In the genomic region with DNA sequence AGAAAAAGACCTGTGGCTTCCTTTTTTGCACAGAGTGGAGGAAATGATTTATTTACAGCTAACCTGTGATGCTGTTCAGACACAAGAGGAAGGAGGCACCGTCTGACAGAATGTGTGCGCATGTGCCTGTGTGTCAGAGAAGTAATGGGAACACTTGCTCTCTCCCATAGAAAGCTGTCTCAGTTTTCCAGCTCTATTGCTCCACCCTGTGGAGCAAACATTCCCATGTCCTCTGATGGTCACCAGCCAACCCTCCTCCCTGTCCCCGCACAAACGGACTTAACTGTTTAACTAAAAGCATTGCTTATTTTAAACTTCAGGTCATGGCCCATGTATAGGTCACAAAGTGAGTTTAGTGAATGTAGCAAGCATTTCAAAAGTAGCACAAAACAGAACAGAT, we compare ENCODE assay signal across 8 mouse cellular contexts. TPM values are rescaled to one million over a fixed set of nuclear protein-coding genes. Genes with fewer than 3 reads are reported as not detected.
DNase-seq lines count a peak whose midpoint lies in the region; ATAC-seq lines count a peak whose summit lies in the region.
"Had no signal": no experiment of that assay in that cellular context is flagged by ENCODE, and none has a peak within 500 bp of the region (broad histone marks: within the 10 kb centered on the region; RNA-seq: fewer than 3 reads in every experiment).

No protein-coding gene starts in this region.

- H3K27ac ChIP-seq in kidney, embryonic 14.5 days (ENCODE audit: low read depth, low read length): no peak overlapping the region

- no peaks in the 10 kb centered on the region for H3K36me3 ChIP-seq in kidney, embryonic 14.5 days (ENCODE audit: control insufficient read depth, insufficient read depth, low read length)

- H3K4me2 ChIP-seq in kidney, embryonic 14.5 days (replicated peaks; ENCODE audit: low read depth, low read length): no peak overlapping the region

- DNase-seq in kidney, adult 9 months: peak; percentile 29
- peak; percentile 9 for DNase-seq in adrenal gland, adult 8-10 months
- DNase-seq in cerebellum, postnatal 14 days: peak; percentile 60 to 66
- peak; percentile 16 to 51 for DNase-seq in left cerebral cortex, postnatal 10 days (ENCODE audit: extremely low spot score in 1 of 2, low spot score in 2 of 2)
- DNase-seq in telencephalon, adult 2 months (ENCODE audit: low read depth, low spot score): peak; percentile 44
- no peak for DNase-seq in urinary bladder, postnatal 36 days (ENCODE audit: low spot score in 2 of 2)

- intact Hi-C loops in left cerebral cortex, postnatal 10 days (cut with DNase I): loop anchor here (2.0 kb wide), 1 partner anchor 87 kb away; a partner anchor contains a TSS

- no peak overlapping the region for H3K4me3 ChIP-seq in kidney, embryonic 14.5 days (ENCODE audit: low read length)

- no peaks in the 10 kb centered on the region for H3K9me3 ChIP-seq in kidney, embryonic 14.5 days (ENCODE audit: control insufficient read depth, low read length)

- H3K4me1 ChIP-seq in kidney, embryonic 14.5 days (ENCODE audit: control insufficient read depth, insufficient read depth, low read length): no peaks in the 10 kb centered on the region

- 38% methylated on average over 4 of the region's 4 CpGs for WGBS in kidney, embryonic 14.5 days

- H3K27me3 ChIP-seq in kidney, embryonic 14.5 days (ENCODE audit: control insufficient read depth, insufficient read depth, low read length): no peaks in the 10 kb centered on the region

- no peak for ATAC-seq in kidney, embryonic 14.5 days (ENCODE audit: low FRiP score, low TSS enrichment)

- H3K9ac ChIP-seq in kidney, embryonic 14.5 days (ENCODE audit: low read depth, low read length): no peak overlapping the region

RNA-seq across cellular contexts. Expression of a gene that starts 21.0 kb away (rescaled TPM):
- not detected in 2 replicates for polyA plus RNA-seq in kidney, embryonic 14.5 days (2014; fragmentation: Nextera tagmentation; extraction: Ambion mirVana)
- total RNA-seq in adrenal gland, adult 8-10 months (2022): not detected
- total RNA-seq in left cerebral cortex, postnatal 10 days (2021): not detected
- total RNA-seq: layer of hippocampus, postnatal 36 days had no signal

RNA-seq across cellular contexts. Expression of a gene that starts 38.1 kb away (rescaled TPM):
- polyA plus RNA-seq in kidney, embryonic 14.5 days (2014; fragmentation: Nextera tagmentation; extraction: Ambion mirVana): not detected in 2 replicates
- total RNA-seq in adrenal gland, adult 8-10 months (2022): not detected
- not detected for total RNA-seq in left cerebral cortex, postnatal 10 days (2021)
- total RNA-seq: layer of hippocampus, postnatal 36 days had no signal

RNA-seq across cellular contexts. Expression of a gene that starts 47.0 kb away (rescaled TPM):
- 53.4 and 64.1 TPM in 2 replicates for polyA plus RNA-seq in kidney, embryonic 14.5 days (2014; fragmentation: Nextera tagmentation; extraction: Ambion mirVana)
- 100 to 1,000 TPM; 180 to 290 (median 232) TPM for total RNA-seq in adrenal gland, adult 8-10 months (2022)
- 100 to 1,000 TPM; 239 to 247 TPM for total RNA-seq in left cerebral cortex, postnatal 10 days (2021)

Comparison
In these comparisons a context has a peak if more than half of its experiments do, and no peak if none do; other contexts are left out.
1. DNase-seq: peak in kidney, adult 9 months (single experiment), adrenal gland, adult 8-10 months (single experiment), cerebellum, postnatal 14 days (2 of 2), left cerebral cortex, postnatal 10 days (2 of 2) and telencephalon, adult 2 months (single experiment); none in urinary bladder, postnatal 36 days (0 of 2).